Mouse (Mus musculus) ES-Bruce4 (cell line): ENCODE results near the gene Shox2.

Experiments used
- CTCF ChIP-seq: IDR thresholded peaks from one replicate; pipeline ENCODE4 v1.8.1; 2011; ENCODE audit warnings: low read depth, low read length
- EP300 ChIP-seq: IDR thresholded peaks from 2 replicates; pipeline ENCODE4 v1.6.1; 2011; ENCODE audit warnings: low read depth, low read length; ENCODE audit not compliant: insufficient read depth
- POLR2A ChIP-seq: IDR thresholded peaks from one replicate; pipeline ENCODE4 v1.8.1; 2011; ENCODE audit warnings: low read length; ENCODE audit not compliant: insufficient read depth

- TF ChIP-seq CTCF = no peak
- no peak for TF ChIP-seq POLR2A
- no peak for TF ChIP-seq EP300
These were observed at the start of gene Shox2 for GRCm38 (mm10) chr3:66981706-66982105.
